Mouse (Mus musculus): ENCODE measurements at regions not wholly inside any gene's neighbourhood (a gene's known extent, or its start where the extent isn't known, plus 50 kb on each side); places are given as distances from the start of the nearest gene placed in this dataset.

DNA sequence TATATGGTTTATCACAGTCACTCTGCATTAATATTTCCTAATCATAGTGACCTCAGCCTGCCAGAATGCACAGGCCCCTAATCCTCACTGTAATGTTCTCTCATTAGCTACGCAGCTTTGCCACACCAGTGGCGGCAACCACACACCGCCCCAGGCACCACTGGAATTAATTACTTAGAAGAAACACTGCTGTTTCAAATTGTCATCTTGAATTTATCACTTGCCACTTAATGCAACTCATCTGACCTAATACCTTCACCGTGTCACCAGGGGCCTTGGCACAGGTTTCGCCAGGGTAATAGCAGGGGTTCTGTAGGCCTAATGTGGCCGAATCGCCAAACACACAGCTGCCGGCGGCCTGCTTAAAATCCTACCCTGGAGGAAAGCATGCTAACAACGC lies 328.5 kb upstream of the Atp5g3 start:
- no peak for TF ChIP-seq CTCF (IDR thresholded peaks at IDR 0.05; ENCODE audit: control insufficient read depth, insufficient read depth, low read length)
- no peak for TF ChIP-seq POLR2A (IDR thresholded peaks at IDR 0.05; ENCODE audit: borderline replicate concordance, control insufficient read depth, low read depth, low read length)

Data from bone marrow, adult 2 months (tissue).